Mouse (Mus musculus): ENCODE results near the gene Oas1a. TPM values are rescaled to one million over a fixed set of nuclear protein-coding genes. Genes with fewer than 3 reads are reported as not detected.

The Oas1a gene
- total and polyA plus RNA-seq, 3 experiments, result 0.11 to 0.33 TPM; not detected in 1

DNA sequence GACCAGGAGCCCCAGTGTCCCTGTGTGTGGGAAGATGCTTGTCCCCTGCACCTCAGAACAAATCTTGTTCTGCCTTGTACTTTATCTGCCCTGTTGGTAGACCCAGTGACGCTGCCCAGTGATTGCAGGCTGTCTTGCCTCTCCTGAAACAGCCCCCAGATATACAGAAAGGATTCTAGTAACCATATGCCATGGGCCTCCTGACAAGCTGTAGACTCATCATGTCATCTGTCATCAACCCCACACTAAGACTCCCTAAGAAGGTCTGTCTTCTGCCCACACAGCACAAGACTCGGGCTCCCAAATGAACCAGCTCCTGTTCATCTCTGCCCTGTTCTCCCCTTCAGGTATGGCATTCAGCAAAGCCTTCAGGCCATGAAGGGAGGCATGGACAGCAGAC, 48.1 kb downstream of the Oas1a start:
- no peak for ATAC-seq (ENCODE audit: extremely low read depth, insufficient number of reproducible peaks, low FRiP score, poor library complexity, severe bottlenecking)
- Histone ChIP-seq H3K4me1 (ENCODE audit: insufficient read depth, low read depth, low read length) (no peaks in the 10 kb centered on the region), H3K9me3 (replicated peaks) (no peaks in the 10 kb centered on the region), H3K27me3 (ENCODE audit: insufficient read depth, low read length) (no peaks in the 10 kb centered on the region; the same call in 1 of the 2 replicates), H3K4me3 (ENCODE audit: low read depth, low read length) (no peak overlapping the region), H3K36me3 (replicated peaks) (no peaks in the 10 kb centered on the region)
- DNase-seq (ENCODE audit: low spot score), result no peak
- no peak for TF ChIP-seq CTCF (IDR thresholded peaks at IDR 0.05; ENCODE audit: low read depth, low read length)
- TF ChIP-seq GATA2 (IDR thresholded peaks at IDR 0.05; ENCODE audit: borderline replicate concordance, low read depth, low read length), result no peak

DNA sequence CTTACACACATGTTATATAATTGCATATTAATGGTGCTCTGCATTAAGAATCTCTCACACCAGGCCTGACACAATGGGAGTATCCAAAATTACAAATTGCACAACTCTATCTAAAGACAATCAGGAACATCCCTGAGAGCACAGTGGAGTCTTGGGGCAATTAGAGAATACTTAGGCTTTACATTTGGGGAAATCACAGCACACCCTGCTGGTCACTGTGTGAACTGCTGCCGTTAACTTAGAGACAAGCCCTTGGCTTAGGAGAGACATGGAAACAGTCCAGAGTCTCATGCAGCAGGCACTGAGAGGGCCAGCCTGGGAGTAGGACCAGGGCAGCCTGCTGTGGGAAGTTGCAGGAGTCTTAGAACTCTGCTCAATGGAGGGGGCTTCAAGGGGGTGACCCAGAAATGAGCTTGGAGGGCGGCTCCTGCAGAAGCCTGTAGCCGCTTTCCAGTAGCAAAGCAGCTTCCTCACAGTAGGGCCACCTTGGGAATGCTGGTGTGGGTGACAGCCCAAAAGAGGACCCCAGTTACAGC, 57.7 kb downstream of the Oas1a start:
- Histone ChIP-seq H3K36me3 (replicated peaks) (no peaks in the 10 kb centered on the region), H3K9me3 (replicated peaks) (no peaks in the 10 kb centered on the region), H3K4me1 (ENCODE audit: insufficient read depth, low read depth, low read length) (0 out of 2 replicates have a peak, but pooled peaks cover 2% of the 10 kb centered on the region), H3K4me3 (ENCODE audit: low read depth, low read length) (no peak overlapping the region), H3K27me3 (ENCODE audit: insufficient read depth, low read length) (peaks cover 6% of the 10 kb centered on the region)
- DNase-seq (ENCODE audit: low spot score), result peak; percentile 47
- no peak for TF ChIP-seq TAL1 (conservative IDR thresholded peaks at IDR 0.05; ENCODE audit: low read depth, low read length)
- peak; percentile 90 for TF ChIP-seq CTCF (IDR thresholded peaks at IDR 0.05; ENCODE audit: low read depth, low read length)
- ATAC-seq (ENCODE audit: extremely low read depth, insufficient number of reproducible peaks, low FRiP score, poor library complexity, severe bottlenecking), result 0 out of 2 replicates have a peak, but pooled peaks have one; percentile 22

DNA sequence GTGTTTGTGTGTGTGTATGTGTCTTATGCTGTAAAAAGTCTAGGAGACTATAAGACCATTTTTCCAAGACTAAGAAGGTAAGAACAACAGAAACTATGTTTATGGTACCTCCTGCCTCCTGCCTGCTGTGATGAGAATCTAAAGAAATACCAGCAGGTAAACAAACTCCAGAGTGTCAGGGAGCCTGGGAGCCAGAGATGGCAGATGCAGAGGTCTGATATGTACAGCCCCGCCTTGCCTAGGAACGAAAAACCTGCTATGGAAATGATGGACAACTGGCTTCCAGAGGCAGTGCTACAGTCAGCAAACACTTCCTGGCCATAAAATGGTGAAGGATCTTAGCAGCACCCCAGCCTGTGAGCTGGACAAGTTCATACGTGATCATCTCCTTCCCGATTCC, 60.3 kb downstream of the Oas1a start, which contains the start of gene Oas1f:
TSS of gene Oas1f (plus strand) at position 301 of the 400 bp plus-strand sequence.
- DNase-seq (ENCODE audit: low spot score) (no peak), ATAC-seq (ENCODE audit: extremely low read depth, insufficient number of reproducible peaks, low FRiP score, poor library complexity, severe bottlenecking) (no peak)
- H3K27me3 ChIP-seq (ENCODE audit: insufficient read depth, low read length), result peaks cover 12% of the 10 kb centered on the region
- H3K4me1 ChIP-seq (ENCODE audit: insufficient read depth, low read depth, low read length), result 0 out of 2 replicates have a peak, but pooled peaks cover 2% of the 10 kb centered on the region
- H3K36me3 ChIP-seq (replicated peaks), result no peaks in the 10 kb centered on the region
- H3K4me3 ChIP-seq (ENCODE audit: low read depth, low read length), result no peak within 1 kb of the TSS
- TF ChIP-seq GATA2 (IDR thresholded peaks at IDR 0.05; ENCODE audit: borderline replicate concordance, low read depth, low read length) (no peak), GATA1 (IDR thresholded peaks at IDR 0.05; ENCODE audit: borderline replicate concordance, low read length) (no peak), CTCF (IDR thresholded peaks at IDR 0.05; ENCODE audit: low read depth, low read length) (no peak), TAL1 (conservative IDR thresholded peaks at IDR 0.05; ENCODE audit: low read depth, low read length) (no peak), POLR2AphosphoS5 (IDR thresholded peaks at IDR 0.05; ENCODE audit: insufficient replicate concordance, low read depth, low read length) (no peak)
- no peaks in the 10 kb centered on the region for H3K9me3 ChIP-seq (replicated peaks)

Other genes with a start within 250 kb of the Oas1a start
- not detected in 2 replicates for gene Dtx1, start 195.6 kb downstream of the Oas1a start, total RNA-seq (2014; fragmentation: Nextera tagmentation)
- gene Dtx1, start 195.6 kb downstream of the Oas1a start, total RNA-seq (2017), result 0.05 and 0.06 TPM in 2 replicates
- gene Dtx1, start 195.6 kb downstream of the Oas1a start, polyA plus RNA-seq (2012), result 0.03 and 0.09 TPM in 2 replicates
- 1.7 and 3.5 TPM in 2 replicates for gene Oas2, start 157.7 kb downstream of the Oas1a start, total RNA-seq (2014; fragmentation: Nextera tagmentation)
- 2.3 and 2.4 TPM in 2 replicates for gene Oas2, start 157.7 kb downstream of the Oas1a start, total RNA-seq (2017)
- 0.11 and 0.15 TPM in 2 replicates for gene Oas2, start 157.7 kb downstream of the Oas1a start, polyA plus RNA-seq (2012)
- gene Oas3, start 129.9 kb downstream of the Oas1a start, total RNA-seq (2014; fragmentation: Nextera tagmentation), result 0.97 and 2.0 TPM in 2 replicates
- 0.60 and 0.76 TPM in 2 replicates for gene Oas3, start 129.9 kb downstream of the Oas1a start, total RNA-seq (2017)
- gene Oas3, start 129.9 kb downstream of the Oas1a start, polyA plus RNA-seq (2012), result 0.26 and 0.28 TPM in 2 replicates
- gene Oas1e, start 112.0 kb downstream of the Oas1a start, total RNA-seq (2014; fragmentation: Nextera tagmentation), result not detected in 2 replicates
- 0.12 TPM in 1 of 2 replicates, not detected in the other for gene Oas1e, start 112.0 kb downstream of the Oas1a start, total RNA-seq (2017)
- not detected in 2 replicates for gene Oas1e, start 112.0 kb downstream of the Oas1a start, polyA plus RNA-seq (2012)
- gene Oas1c, start 95.0 kb downstream of the Oas1a start, total RNA-seq (2014; fragmentation: Nextera tagmentation), result 9.5 and 10.3 TPM in 2 replicates
- gene Oas1c, start 95.0 kb downstream of the Oas1a start, total RNA-seq (2017), result 4.3 and 6.4 TPM in 2 replicates
- 0.25 and 0.29 TPM in 2 replicates for gene Oas1c, start 95.0 kb downstream of the Oas1a start, polyA plus RNA-seq (2012)
- not detected in 2 replicates for gene Oas1f, start 60.2 kb downstream of the Oas1a start, total RNA-seq (2014; fragmentation: Nextera tagmentation)
- gene Oas1f, start 60.2 kb downstream of the Oas1a start, total RNA-seq (2017), result not detected in 2 replicates
- gene Oas1f, start 60.2 kb downstream of the Oas1a start, polyA plus RNA-seq (2012), result not detected in 2 replicates
- gene Oas1h, start 46.1 kb downstream of the Oas1a start, total RNA-seq (2014; fragmentation: Nextera tagmentation), result not detected in 2 replicates
- not detected in 2 replicates for gene Oas1h, start 46.1 kb downstream of the Oas1a start, total RNA-seq (2017)
- gene Oas1h, start 46.1 kb downstream of the Oas1a start, polyA plus RNA-seq (2012), result not detected in 2 replicates
- gene Oas1g, start 19.9 kb downstream of the Oas1a start, total RNA-seq (2014; fragmentation: Nextera tagmentation), result not detected in 2 replicates
- gene Oas1g, start 19.9 kb downstream of the Oas1a start, total RNA-seq (2017), result 0.23 TPM in 1 of 2 replicates, not detected in the other
- gene Oas1g, start 19.9 kb downstream of the Oas1a start, polyA plus RNA-seq (2012), result not detected in 2 replicates
- not detected in 2 replicates for gene Oas1d, start 7.0 kb upstream of the Oas1a start, total RNA-seq (2014; fragmentation: Nextera tagmentation)
- gene Oas1d, start 7.0 kb upstream of the Oas1a start, total RNA-seq (2017), result 0.05 and 0.12 TPM in 2 replicates
- gene Oas1d, start 7.0 kb upstream of the Oas1a start, polyA plus RNA-seq (2012), result not detected in 2 replicates
- not detected in 2 replicates for gene Rph3a, start 102.6 kb upstream of the Oas1a start, total RNA-seq (2014; fragmentation: Nextera tagmentation)
- 0.06 TPM in 1 of 2 replicates, not detected in the other for gene Rph3a, start 102.6 kb upstream of the Oas1a start, total RNA-seq (2017)
- gene Rph3a, start 102.6 kb upstream of the Oas1a start, polyA plus RNA-seq (2012), result not detected in 2 replicates

Measured in G1E (cell line).